Mouse (Mus musculus) bone marrow, adult 2 months (tissue): Measurements from ENCODE around the gene Arfip1.

Experiments
- CTCF ChIP-seq: fragments of 200-500 bp; IDR thresholded peaks from 2 replicates; pipeline ENCODE4 v1.5.1; 2011; ENCODE audit warnings: low read length, control low read depth; ENCODE audit not compliant: control insufficient read depth, insufficient read depth
- POLR2A ChIP-seq: fragments of 200-500 bp; IDR thresholded peaks from 2 replicates; pipeline ENCODE4 v1.6.1; 2011; ENCODE audit warnings: low read depth, mild to moderate bottlenecking, control low read depth, low read length, borderline replicate concordance; ENCODE audit not compliant: control insufficient read depth

DNA sequence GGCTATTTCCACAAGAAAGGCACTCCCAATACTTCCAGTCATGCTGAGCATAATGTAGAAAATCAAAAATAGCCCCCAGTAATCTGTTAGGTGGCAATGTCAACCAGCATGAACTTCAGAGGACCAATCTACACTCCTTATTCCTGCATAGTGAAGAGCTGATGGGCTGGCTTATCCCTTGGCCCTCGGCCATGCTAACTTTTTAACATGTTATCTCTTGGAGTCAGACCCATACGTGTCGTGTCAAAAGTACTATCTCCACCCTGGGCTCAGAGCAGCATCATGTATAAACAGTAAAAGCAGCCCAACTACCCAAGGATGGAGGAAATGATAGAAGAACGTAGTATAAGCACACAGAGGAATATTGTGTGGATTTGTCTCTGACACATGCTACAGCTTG is 111.3 kb downstream of the Arfip1 start:
- TF ChIP-seq CTCF (no peak), POLR2A (no peak)
